Mouse (Mus musculus): Measurements from ENCODE around the gene Snrk. TPM values are rescaled to one million over a fixed set of nuclear protein-coding genes. Genes with fewer than 3 reads are reported as not detected.

The Snrk gene
- 59.8 and 62.7 TPM in 2 replicates for polyA plus RNA-seq (2015; fragmentation: Nextera tagmentation; extraction: Ambion mirVana)

- H3K9me3 ChIP-seq (replicated peaks), result no peaks in the 10 kb centered on the region
- no peaks in the 10 kb centered on the region for H3K27me3 ChIP-seq
- H3K4me1 ChIP-seq, result peaks cover 12% of the 10 kb centered on the region
- peak within 1 kb of the TSS; percentile 88 for H3K27ac ChIP-seq
- peak within 1 kb of the TSS; percentile 62 for H3K4me2 ChIP-seq
- H3K9ac ChIP-seq, result peak within 1 kb of the TSS; percentile 99
- under 1% methylated on average over 67 of the region's 67 CpGs for WGBS
- peak within 1 kb of the TSS; percentile 93 for H3K4me3 ChIP-seq (replicated peaks)
- H3K36me3 ChIP-seq, result no peaks in the 10 kb centered on the region
- ATAC-seq (replicated peaks; ENCODE audit: low FRiP score), result peak; percentile 98
Measured at GRCm38 (mm10) chr9:122117112-122117616, at the start of gene Snrk. TSS of gene Snrk (plus strand) at chr9:122117266.

- H3K27me3 ChIP-seq, result no peaks in the 10 kb centered on the region
Measured at GRCm38 (mm10) chr9:122067654-122068053, 49.4 kb upstream of the Snrk start.

GRCm38 (mm10) chr9:122069560-122070174, 47.4 kb upstream of the Snrk start:
- Histone ChIP-seq H3K27me3 (no peaks in the 10 kb centered on the region), H3K4me3 (replicated peaks) (no peak overlapping the region), H3K27ac (no peak overlapping the region), H3K9ac (no peak overlapping the region), H3K36me3 (no peaks in the 10 kb centered on the region), H3K9me3 (replicated peaks) (no peaks in the 10 kb centered on the region), H3K4me2 (no peak overlapping the region), H3K4me1 (peaks cover 14% of the 10 kb centered on the region)
- WGBS, result 76% methylated on average over 11 of the region's 11 CpGs
- ATAC-seq (replicated peaks; ENCODE audit: low FRiP score), result no peak

More at GRCm38 (mm10) chr9:122067654-122068053, 49.4 kb upstream of the Snrk start:
- 69% methylated on average over 2 of the region's 2 CpGs for WGBS
- no peak for ATAC-seq (replicated peaks; ENCODE audit: low FRiP score)
- Histone ChIP-seq H3K9me3 (replicated peaks) (no peaks in the 10 kb centered on the region), H3K27ac (no peak overlapping the region), H3K4me1 (peaks cover 16% of the 10 kb centered on the region), H3K36me3 (no peaks in the 10 kb centered on the region), H3K4me2 (no peak overlapping the region), H3K9ac (no peak overlapping the region), H3K4me3 (replicated peaks) (no peak overlapping the region)

GRCm38 (mm10) chr9:122073980-122074379, 43.1 kb upstream of the Snrk start:
- Histone ChIP-seq H3K4me3 (replicated peaks) (no peak overlapping the region), H3K27me3 (no peaks in the 10 kb centered on the region), H3K9me3 (replicated peaks) (no peaks in the 10 kb centered on the region), H3K36me3 (no peaks in the 10 kb centered on the region), H3K9ac (no peak overlapping the region), H3K27ac (no peak overlapping the region), H3K4me2 (no peak overlapping the region), H3K4me1 (0 out of 2 replicates have a peak, but pooled peaks cover 3% of the 10 kb centered on the region)
- 26% methylated on average over 2 of the region's 2 CpGs for WGBS
- ATAC-seq (replicated peaks; ENCODE audit: low FRiP score), result no peak

- Histone ChIP-seq H3K27me3 (no peaks in the 10 kb centered on the region), H3K4me2 (no peak overlapping the region), H3K27ac (no peak overlapping the region), H3K9me3 (replicated peaks) (no peaks in the 10 kb centered on the region), H3K4me1 (0 out of 2 replicates have a peak, but pooled peaks cover 3% of the 10 kb centered on the region), H3K4me3 (replicated peaks) (no peak overlapping the region), H3K9ac (no peak overlapping the region), H3K36me3 (no peaks in the 10 kb centered on the region)
- WGBS, result 91% methylated on average over 13 of the region's 13 CpGs
- ATAC-seq (replicated peaks; ENCODE audit: low FRiP score), result no peak
Measured at GRCm38 (mm10) chr9:122074575-122074974, 42.5 kb upstream of the Snrk start.

- no peak for ATAC-seq (replicated peaks; ENCODE audit: low FRiP score)
- WGBS, result 80% methylated on average over 5 of the region's 5 CpGs
- Histone ChIP-seq H3K27ac (no peak overlapping the region), H3K4me1 (0 out of 2 replicates have a peak, but pooled peaks cover 3% of the 10 kb centered on the region), H3K4me2 (no peak overlapping the region), H3K9me3 (replicated peaks) (no peaks in the 10 kb centered on the region), H3K36me3 (no peaks in the 10 kb centered on the region), H3K27me3 (no peaks in the 10 kb centered on the region), H3K4me3 (replicated peaks) (no peak overlapping the region), H3K9ac (no peak overlapping the region)
Measured at GRCm38 (mm10) chr9:122078456-122078855, 38.6 kb upstream of the Snrk start.

GRCm38 (mm10) chr9:122083698-122084097, 33.4 kb upstream of the Snrk start:
- Histone ChIP-seq H3K27ac (peak overlapping the region; percentile 87), H3K4me1 (peaks cover 17% of the 10 kb centered on the region), H3K9ac (no peak overlapping the region), H3K36me3 (no peaks in the 10 kb centered on the region), H3K9me3 (replicated peaks) (no peaks in the 10 kb centered on the region), H3K4me2 (no peak overlapping the region), H3K27me3 (no peaks in the 10 kb centered on the region), H3K4me3 (replicated peaks) (no peak overlapping the region)
- 62% methylated on average over 4 of the region's 4 CpGs for WGBS
- ATAC-seq (replicated peaks; ENCODE audit: low FRiP score), result no peak

- H3K27ac ChIP-seq, result peak overlapping the region; percentile 87
- H3K4me1 ChIP-seq, result peaks cover 17% of the 10 kb centered on the region
- ATAC-seq (replicated peaks; ENCODE audit: low FRiP score), result no peak
- H3K27me3 ChIP-seq, result no peaks in the 10 kb centered on the region
- no peaks in the 10 kb centered on the region for H3K36me3 ChIP-seq
- H3K4me3 ChIP-seq (replicated peaks), result no peak overlapping the region
- no peak overlapping the region for H3K4me2 ChIP-seq
- H3K9me3 ChIP-seq (replicated peaks), result no peaks in the 10 kb centered on the region
- WGBS, result 24% methylated on average over 4 of the region's 4 CpGs
- no peak overlapping the region for H3K9ac ChIP-seq
Measured at GRCm38 (mm10) chr9:122084175-122084574, 32.9 kb upstream of the Snrk start.

- Histone ChIP-seq H3K27ac (peak overlapping the region; percentile 87), H3K27me3 (no peaks in the 10 kb centered on the region), H3K4me2 (no peak overlapping the region), H3K9ac (no peak overlapping the region), H3K4me3 (replicated peaks) (no peak overlapping the region), H3K4me1 (peaks cover 17% of the 10 kb centered on the region), H3K9me3 (replicated peaks) (no peaks in the 10 kb centered on the region), H3K36me3 (no peaks in the 10 kb centered on the region)
- WGBS, result 83% methylated on average over 4 of the region's 4 CpGs
- ATAC-seq (replicated peaks; ENCODE audit: low FRiP score), result no peak
Measured at GRCm38 (mm10) chr9:122084636-122085035, 32.4 kb upstream of the Snrk start.

GRCm38 (mm10) chr9:122085055-122085454, 32.0 kb upstream of the Snrk start:
- Histone ChIP-seq H3K4me1 (peaks cover 17% of the 10 kb centered on the region), H3K27me3 (no peaks in the 10 kb centered on the region), H3K4me2 (no peak overlapping the region), H3K9me3 (replicated peaks) (no peaks in the 10 kb centered on the region), H3K9ac (no peak overlapping the region), H3K27ac (peak overlapping the region; percentile 87), H3K36me3 (no peaks in the 10 kb centered on the region), H3K4me3 (replicated peaks) (no peak overlapping the region)
- WGBS, result 31% methylated on average over 6 of the region's 6 CpGs
- ATAC-seq (replicated peaks; ENCODE audit: low FRiP score), result no peak

GRCm38 (mm10) chr9:122085550-122086205, 31.4 kb upstream of the Snrk start:
- WGBS, result 52% methylated on average over 3 of the region's 3 CpGs
- H3K4me3 ChIP-seq (replicated peaks), result no peak overlapping the region
- no peak overlapping the region for H3K9ac ChIP-seq
- ATAC-seq (replicated peaks; ENCODE audit: low FRiP score), result no peak; the same call in 1 of the 2 replicates
- H3K4me1 ChIP-seq, result peaks cover 17% of the 10 kb centered on the region
- H3K9me3 ChIP-seq (replicated peaks), result no peaks in the 10 kb centered on the region
- H3K27ac ChIP-seq, result peak overlapping the region; percentile 87
- no peaks in the 10 kb centered on the region for H3K36me3 ChIP-seq
- H3K4me2 ChIP-seq, result no peak overlapping the region
- no peaks in the 10 kb centered on the region for H3K27me3 ChIP-seq

GRCm38 (mm10) chr9:122087086-122087485, 30.0 kb upstream of the Snrk start:
- H3K4me2 ChIP-seq, result no peak overlapping the region
- peaks cover 21% of the 10 kb centered on the region for H3K4me1 ChIP-seq
- 92% methylated on average over 6 of the region's 6 CpGs for WGBS
- no peak overlapping the region for H3K9ac ChIP-seq
- H3K9me3 ChIP-seq (replicated peaks), result no peaks in the 10 kb centered on the region
- no peak overlapping the region for H3K4me3 ChIP-seq (replicated peaks)
- H3K27ac ChIP-seq, result no peak overlapping the region
- H3K27me3 ChIP-seq, result no peaks in the 10 kb centered on the region
- H3K36me3 ChIP-seq, result no peaks in the 10 kb centered on the region
- ATAC-seq (replicated peaks; ENCODE audit: low FRiP score), result no peak
